Mouse (Mus musculus): ENCODE results near the gene Mgst3. TPM values are rescaled to one million over a fixed set of nuclear protein-coding genes. Genes with fewer than 3 reads are reported as not detected.
"Not testable (repeated sequence)": the region's sequence is repeated elsewhere in the genome, so short reads cannot be mapped to it uniquely, and the experiment has no call there.

The Mgst3 gene
- polyA plus RNA-seq, 1 experiment from 2014 or later, result 51.8 TPM

GRCm38 (mm10) chr1:167360268-167360667 is 33.4 kb downstream of the Mgst3 start:
- H3K4me1 ChIP-seq (replicated peaks; ENCODE audit: control insufficient read depth, insufficient read depth, low read length), result no peaks in the 10 kb centered on the region
- H3K4me2 ChIP-seq (ENCODE audit: low read depth, low read length, severe bottlenecking), result no peak overlapping the region
- H3K27me3 ChIP-seq (ENCODE audit: control insufficient read depth, insufficient read depth, low read length), result no peaks in the 10 kb centered on the region
- ATAC-seq (replicated peaks; ENCODE audit: low FRiP score) (no peak), DNase-seq (ENCODE audit: low spot score) (no peak)
- H3K36me3 ChIP-seq (ENCODE audit: control insufficient read depth, insufficient read depth, low read length), result no peaks in the 10 kb centered on the region; the same call in 1 of the 2 replicates
- WGBS, result 45% methylated on average over 4 of the region's 4 CpGs
- H3K9ac ChIP-seq (ENCODE audit: low read length), result no peak overlapping the region
- no peaks in the 10 kb centered on the region for H3K9me3 ChIP-seq (ENCODE audit: control insufficient read depth, low read length)
- H3K4me3 ChIP-seq (ENCODE audit: low read depth, low read length), result no peak overlapping the region
- no peak overlapping the region for H3K27ac ChIP-seq (ENCODE audit: low read depth, low read length)

- Histone ChIP-seq H3K27me3 (ENCODE audit: control insufficient read depth, insufficient read depth, low read length) (no peaks in the 10 kb centered on the region), H3K9ac (ENCODE audit: low read length) (no peak overlapping the region), H3K4me2 (ENCODE audit: low read depth, low read length, severe bottlenecking) (no peak overlapping the region), H3K4me3 (ENCODE audit: low read depth, low read length) (no peak overlapping the region), H3K36me3 (ENCODE audit: control insufficient read depth, insufficient read depth, low read length) (no peaks in the 10 kb centered on the region; the same call in 1 of the 2 replicates), H3K4me1 (replicated peaks; ENCODE audit: control insufficient read depth, insufficient read depth, low read length) (no peaks in the 10 kb centered on the region), H3K9me3 (ENCODE audit: control insufficient read depth, low read length) (no peaks in the 10 kb centered on the region), H3K27ac (ENCODE audit: low read depth, low read length) (no peak overlapping the region)
- 88% methylated on average over 9 of the region's 9 CpGs for WGBS
- no peak for ATAC-seq (replicated peaks; ENCODE audit: low FRiP score)
- no peak for DNase-seq (ENCODE audit: low spot score)
Measured at GRCm38 (mm10) chr1:167358731-167359130, 34.9 kb downstream of the Mgst3 start.

DNA sequence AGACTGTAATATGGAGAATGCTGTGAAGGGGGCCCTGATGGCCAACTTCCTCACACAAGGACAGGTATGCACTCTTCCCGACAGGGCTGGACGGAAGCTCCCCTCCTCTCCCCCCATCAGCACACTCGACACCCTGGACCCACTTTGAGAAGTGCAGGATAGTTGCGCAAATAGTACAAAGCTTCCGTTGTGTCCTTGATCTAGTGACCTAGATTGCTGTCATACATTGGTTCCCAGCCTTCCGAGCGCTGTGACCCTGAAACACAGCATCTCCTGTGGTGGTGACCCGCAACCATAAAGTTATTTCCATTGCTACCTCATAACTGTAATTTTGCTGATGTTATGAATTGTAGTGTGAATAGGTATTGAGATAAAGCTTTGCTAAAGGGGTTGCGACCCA is 36.3 kb downstream of the Mgst3 start:
- H3K4me1 ChIP-seq (replicated peaks; ENCODE audit: control insufficient read depth, insufficient read depth, low read length), result no peaks in the 10 kb centered on the region
- no peak overlapping the region for H3K9ac ChIP-seq (ENCODE audit: low read length)
- H3K4me2 ChIP-seq (ENCODE audit: low read depth, low read length, severe bottlenecking), result no peak overlapping the region
- H3K4me3 ChIP-seq (ENCODE audit: low read depth, low read length), result no peak overlapping the region
- no peaks in the 10 kb centered on the region for H3K9me3 ChIP-seq (ENCODE audit: control insufficient read depth, low read length)
- WGBS, result 98% methylated on average over 9 of the region's 9 CpGs
- DNase-seq (ENCODE audit: low spot score) (no peak), ATAC-seq (replicated peaks; ENCODE audit: low FRiP score) (no peak)
- H3K27me3 ChIP-seq (ENCODE audit: control insufficient read depth, insufficient read depth, low read length), result no peaks in the 10 kb centered on the region
- no peak overlapping the region for H3K27ac ChIP-seq (ENCODE audit: low read depth, low read length)
- no peaks in the 10 kb centered on the region; the same call in 1 of the 2 replicates for H3K36me3 ChIP-seq (ENCODE audit: control insufficient read depth, insufficient read depth, low read length)

GRCm38 (mm10) chr1:167352403-167352802 is 41.2 kb downstream of the Mgst3 start:
- DNase-seq (ENCODE audit: low spot score) (no peak), ATAC-seq (replicated peaks; ENCODE audit: low FRiP score) (no peak)
- H3K4me1 ChIP-seq (replicated peaks; ENCODE audit: control insufficient read depth, insufficient read depth, low read length), result no peaks in the 10 kb centered on the region
- no peak overlapping the region for H3K4me3 ChIP-seq (ENCODE audit: low read depth, low read length)
- H3K27ac ChIP-seq (ENCODE audit: low read depth, low read length), result no peak overlapping the region
- H3K4me2 ChIP-seq (ENCODE audit: low read depth, low read length, severe bottlenecking), result no peak overlapping the region
- no peaks in the 10 kb centered on the region for H3K9me3 ChIP-seq (ENCODE audit: control insufficient read depth, low read length)
- no peak overlapping the region for H3K9ac ChIP-seq (ENCODE audit: low read length)
- no peaks in the 10 kb centered on the region for H3K27me3 ChIP-seq (ENCODE audit: control insufficient read depth, insufficient read depth, low read length)
- 94% methylated on average over 14 of the region's 14 CpGs for WGBS
- no peaks in the 10 kb centered on the region; the same call in 1 of the 2 replicates for H3K36me3 ChIP-seq (ENCODE audit: control insufficient read depth, insufficient read depth, low read length)

DNA sequence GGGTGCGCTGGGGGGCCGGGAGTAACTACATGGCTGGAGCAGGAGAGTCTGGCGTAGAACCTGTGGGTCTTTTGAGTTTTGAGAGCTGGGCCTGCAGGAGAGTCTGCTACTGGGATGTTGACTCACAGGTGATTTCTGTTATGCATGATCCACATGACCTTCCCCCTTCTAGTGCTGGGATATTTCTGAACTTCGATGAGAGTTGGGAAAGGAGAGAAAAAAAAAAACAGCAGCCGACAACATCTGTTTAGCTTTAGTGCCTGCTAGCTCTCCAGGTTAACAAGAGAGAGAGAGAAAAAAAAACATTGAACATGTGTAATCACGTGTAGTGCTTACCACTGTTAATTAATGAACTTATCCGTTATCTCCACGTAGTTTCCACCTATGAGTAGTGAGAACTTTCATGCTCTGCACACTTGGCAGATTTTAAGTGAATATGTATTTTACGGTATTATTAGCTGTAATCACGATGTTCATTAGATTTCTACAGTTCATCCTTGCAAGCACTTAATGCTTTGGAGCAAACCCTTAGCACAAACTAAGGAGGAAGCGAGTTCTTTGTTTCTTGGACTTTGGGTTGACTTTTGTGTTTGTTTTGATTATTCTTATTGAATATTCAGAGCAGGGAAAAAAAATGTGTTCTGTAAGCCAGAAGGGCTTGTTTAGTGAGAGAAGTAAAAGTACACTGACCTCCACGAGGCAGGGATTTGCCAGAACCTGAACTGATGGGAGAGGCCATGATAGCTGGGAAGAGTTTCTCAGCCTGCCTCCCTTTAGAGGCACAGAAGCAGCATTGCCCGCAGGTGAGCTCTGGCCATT is 42.8 kb downstream of the Mgst3 start:
- H3K27me3 ChIP-seq (ENCODE audit: control insufficient read depth, insufficient read depth, low read length), result no peaks in the 10 kb centered on the region
- no peak for DNase-seq (ENCODE audit: low spot score)
- no peaks in the 10 kb centered on the region for H3K9me3 ChIP-seq (ENCODE audit: control insufficient read depth, low read length)
- 33% methylated on average over 13 of the region's 13 CpGs for WGBS
- peak overlapping the region; percentile 79 for H3K4me2 ChIP-seq (ENCODE audit: low read depth, low read length, severe bottlenecking)
- peak overlapping the region; percentile 71 for H3K9ac ChIP-seq (ENCODE audit: low read length)
- H3K27ac ChIP-seq (ENCODE audit: low read depth, low read length), result no peak overlapping the region
- peak overlapping the region; percentile 49 for H3K4me3 ChIP-seq (ENCODE audit: low read depth, low read length)
- H3K36me3 ChIP-seq (ENCODE audit: control insufficient read depth, insufficient read depth, low read length), result no peaks in the 10 kb centered on the region
- no peak for ATAC-seq (replicated peaks; ENCODE audit: low FRiP score)
- no peaks in the 10 kb centered on the region for H3K4me1 ChIP-seq (replicated peaks; ENCODE audit: control insufficient read depth, insufficient read depth, low read length)

- no peaks in the 10 kb centered on the region for H3K4me1 ChIP-seq (replicated peaks; ENCODE audit: control insufficient read depth, insufficient read depth, low read length)
- DNase-seq (ENCODE audit: low spot score) (peak; percentile 93), ATAC-seq (replicated peaks; ENCODE audit: low FRiP score) (peak; percentile 99)
- peak within 1 kb of the TSS; percentile 79 for H3K4me2 ChIP-seq (ENCODE audit: low read depth, low read length, severe bottlenecking)
- no peaks in the 10 kb centered on the region for H3K27me3 ChIP-seq (ENCODE audit: control insufficient read depth, insufficient read depth, low read length)
- H3K4me3 ChIP-seq (ENCODE audit: low read depth, low read length), result peak within 1 kb of the TSS; percentile 49
- H3K9me3 ChIP-seq (ENCODE audit: control insufficient read depth, low read length), result no peaks in the 10 kb centered on the region
- H3K9ac ChIP-seq (ENCODE audit: low read length), result peak within 1 kb of the TSS; percentile 71
- under 1% methylated on average over 55 of the region's 55 CpGs for WGBS
- peak within 1 kb of the TSS; percentile 7; the same call in 1 of the 2 replicates for H3K27ac ChIP-seq (ENCODE audit: low read depth, low read length)
- no peaks in the 10 kb centered on the region for H3K36me3 ChIP-seq (ENCODE audit: control insufficient read depth, insufficient read depth, low read length)
Measured at GRCm38 (mm10) chr1:167349815-167350596, 43.6 kb downstream of the Mgst3 start, which contains the start of gene Aldh9a1. Gene Aldh9a1 (plus strand): TSS chr1:167349991.

GRCm38 (mm10) chr1:167349206-167349605 is 44.4 kb downstream of the Mgst3 start:
- H3K4me2 ChIP-seq (ENCODE audit: low read depth, low read length, severe bottlenecking); ATAC-seq (replicated peaks; ENCODE audit: low FRiP score); H3K4me1 ChIP-seq (replicated peaks; ENCODE audit: control insufficient read depth, insufficient read depth, low read length); H3K9ac ChIP-seq (ENCODE audit: low read length); DNase-seq (ENCODE audit: low spot score); H3K27ac ChIP-seq (ENCODE audit: low read depth, low read length); H3K4me3 ChIP-seq (ENCODE audit: low read depth, low read length); H3K9me3 ChIP-seq (ENCODE audit: control insufficient read depth, low read length); H3K27me3 ChIP-seq (ENCODE audit: control insufficient read depth, insufficient read depth, low read length); H3K36me3 ChIP-seq (ENCODE audit: control insufficient read depth, insufficient read depth, low read length): not testable (repeated sequence)
- WGBS, result 63% methylated on average over 3 of the region's 3 CpGs

- not testable (repeated sequence) for H3K4me3 ChIP-seq (ENCODE audit: low read depth, low read length); H3K27ac ChIP-seq (ENCODE audit: low read depth, low read length); H3K4me2 ChIP-seq (ENCODE audit: low read depth, low read length, severe bottlenecking); H3K9me3 ChIP-seq (ENCODE audit: control insufficient read depth, low read length); H3K36me3 ChIP-seq (ENCODE audit: control insufficient read depth, insufficient read depth, low read length); H3K4me1 ChIP-seq (replicated peaks; ENCODE audit: control insufficient read depth, insufficient read depth, low read length); H3K27me3 ChIP-seq (ENCODE audit: control insufficient read depth, insufficient read depth, low read length); ATAC-seq (replicated peaks; ENCODE audit: low FRiP score); DNase-seq (ENCODE audit: low spot score); H3K9ac ChIP-seq (ENCODE audit: low read length)
- WGBS, result 93% methylated on average over 10 of the region's 10 CpGs
Measured at GRCm38 (mm10) chr1:167345994-167346520, 47.6 kb downstream of the Mgst3 start.

All from forebrain, embryonic 11.5 days (tissue).